Mouse (Mus musculus) cerebellum, postnatal 25 days (tissue): ENCODE measurements at regions not wholly inside any gene's neighbourhood (a gene's known extent, or its start where the extent isn't known, plus 50 kb on each side); places are given as distances from the start of the nearest gene placed in this dataset.

Source experiments
- DNase-seq, 2 experiments: peaks; one replicate each; pipeline ENCODE4 v3.0.0; 2021; ENCODE audit warnings: mixed read lengths in 2 of 2

- DNase-seq = peak in 1 of 2 experiments; percentile 3
Measured at GRCm38 (mm10) chr12:118650483-118651160, 195.5 kb upstream of the Sp8 start.

DNA sequence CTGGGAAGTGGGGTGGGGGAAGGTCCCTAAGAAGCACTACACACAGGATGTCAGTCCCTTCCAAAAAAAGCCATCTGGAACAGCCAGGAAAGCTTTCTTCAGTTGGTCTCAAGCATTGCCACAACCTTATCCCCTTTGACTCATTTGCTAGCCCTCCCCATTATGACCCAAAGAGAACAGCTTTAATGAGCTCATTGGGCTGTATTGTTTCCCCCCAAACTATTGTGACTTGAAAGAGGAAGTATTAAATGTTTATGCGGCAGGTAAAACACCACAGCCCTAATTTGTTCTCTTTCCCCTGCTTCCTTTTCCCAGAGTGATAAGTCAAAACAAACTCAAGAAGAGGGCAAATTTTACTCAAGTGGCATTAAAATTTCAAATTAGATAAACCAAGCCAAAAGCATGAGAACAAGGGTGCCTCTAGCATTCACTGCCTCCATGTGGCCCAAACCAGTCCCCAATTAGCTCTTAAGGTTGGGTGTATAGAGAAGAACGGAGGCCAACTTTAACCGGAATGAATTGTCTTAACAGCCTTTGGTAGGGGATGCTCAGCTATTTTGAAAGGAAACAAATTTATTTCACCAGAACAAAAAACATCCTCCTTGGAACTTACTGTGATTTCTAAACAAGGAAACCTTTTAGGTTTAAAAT lies 196.7 kb upstream of the Sp8 start:
- no peak for DNase-seq

- no peak for DNase-seq
Measured at GRCm38 (mm10) chr12:118648673-118649072, 197.5 kb upstream of the Sp8 start.

GRCm38 (mm10) chr12:118647270-118648042 lies 198.7 kb upstream of the Sp8 start:
- no peak for DNase-seq

DNA sequence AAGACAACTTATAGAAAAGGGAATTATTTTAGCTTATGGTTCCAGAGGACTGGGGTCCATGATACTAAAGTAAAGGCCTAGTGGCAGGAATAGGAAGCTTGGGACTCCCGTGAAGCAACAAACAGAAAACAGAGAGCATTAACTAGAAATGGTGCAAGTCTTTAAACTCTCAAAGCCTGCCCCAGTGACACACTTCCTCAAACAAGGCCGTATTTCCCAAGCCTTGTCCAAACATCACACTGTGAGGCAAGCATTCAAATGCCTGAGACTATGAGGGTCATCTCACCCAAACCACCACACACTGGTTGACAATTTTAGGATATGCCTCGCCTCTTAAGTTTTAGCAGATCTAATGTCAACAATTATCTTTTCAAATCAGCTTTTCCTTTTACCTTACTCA lies 205.2 kb upstream of the Sp8 start:
- DNase-seq = no peak

- no peak for DNase-seq
Measured at GRCm38 (mm10) chr12:118637214-118637613, 208.9 kb upstream of the Sp8 start.

- no peak for DNase-seq
Measured at GRCm38 (mm10) chr12:118635456-118635855, 210.7 kb upstream of the Sp8 start.

DNA sequence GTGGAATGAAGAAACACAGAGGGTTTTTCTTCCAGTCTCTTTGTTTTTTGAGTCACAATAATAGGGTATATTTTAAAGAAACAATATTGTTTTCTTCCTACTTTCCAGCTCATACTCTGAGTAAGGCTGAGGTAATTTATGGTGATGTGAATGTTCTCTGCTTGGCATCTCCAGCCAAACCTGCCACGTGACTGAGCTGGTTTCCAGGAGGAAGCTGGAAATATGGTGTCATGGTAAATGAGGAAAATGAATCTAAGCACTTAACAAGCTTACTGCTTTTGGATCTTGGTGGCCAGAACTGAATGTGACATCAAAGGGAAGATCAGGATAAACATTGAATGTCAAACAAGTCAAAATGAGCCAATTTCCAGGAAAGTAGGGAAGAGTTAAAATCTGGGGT lies 215.8 kb upstream of the Sp8 start:
- DNase-seq = no peak

GRCm38 (mm10) chr12:118621697-118622485 lies 224.2 kb upstream of the Sp8 start:
- no peak for DNase-seq

DNA sequence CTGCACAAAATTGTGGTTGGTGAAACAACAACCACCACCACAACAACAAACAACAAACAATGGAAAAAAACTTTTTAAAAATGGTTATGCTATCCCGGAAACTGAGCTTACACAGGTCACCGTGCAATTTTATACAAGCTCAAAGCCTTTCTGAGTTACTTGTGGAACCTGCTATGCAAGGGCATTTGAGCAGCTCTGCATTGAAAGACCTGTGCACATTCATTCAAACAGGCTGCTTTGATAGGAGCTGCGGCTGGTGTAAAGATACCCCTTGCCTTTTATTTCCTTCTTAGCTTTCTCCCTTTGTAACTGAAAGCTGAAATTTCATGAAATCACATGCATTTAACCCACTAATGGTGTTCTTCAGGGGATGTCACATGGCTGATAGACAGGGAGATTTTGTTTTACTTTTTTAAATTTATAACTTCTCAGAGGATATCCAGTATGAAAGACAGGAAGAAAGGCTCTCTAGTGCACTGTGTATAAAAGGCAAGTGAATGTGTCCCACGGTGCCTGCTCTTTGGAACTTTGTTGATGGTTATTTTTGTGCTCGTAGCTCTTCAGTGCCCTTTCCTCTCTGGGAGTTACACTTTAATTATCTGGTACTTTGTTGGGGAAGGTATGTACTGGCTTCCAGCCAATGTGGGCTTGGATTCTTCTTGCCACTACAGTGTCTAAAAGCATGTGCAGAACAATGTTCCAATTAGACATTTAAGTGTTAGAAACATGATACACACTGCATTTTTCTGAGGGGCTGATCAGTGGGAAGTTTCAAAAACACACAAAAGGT lies 225.1 kb upstream of the Sp8 start:
- DNase-seq = no peak

DNA sequence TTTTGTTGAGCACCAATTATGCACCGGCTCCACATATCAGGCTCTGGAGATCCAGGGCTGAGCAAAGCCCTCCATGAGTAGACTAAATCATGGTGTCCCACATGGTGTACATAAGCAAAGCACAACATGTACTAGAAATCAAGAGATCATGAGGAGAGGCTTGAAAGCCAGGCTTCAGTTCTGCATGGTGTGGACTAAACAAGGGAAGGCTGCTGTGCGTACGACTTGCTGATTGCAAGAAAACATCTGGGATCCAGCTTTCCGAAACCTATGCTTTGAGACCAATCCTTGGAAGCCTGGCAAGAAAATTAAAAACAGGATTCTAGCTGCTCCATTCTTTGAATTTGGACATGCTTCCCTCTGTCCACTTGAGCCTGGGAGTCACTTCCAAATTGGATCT lies 249.1 kb upstream of the Sp8 start:
- DNase-seq = no peak

GRCm38 (mm10) chr12:118594781-118595574 lies 251.2 kb upstream of the Sp8 start:
- DNase-seq = no peak

DNA sequence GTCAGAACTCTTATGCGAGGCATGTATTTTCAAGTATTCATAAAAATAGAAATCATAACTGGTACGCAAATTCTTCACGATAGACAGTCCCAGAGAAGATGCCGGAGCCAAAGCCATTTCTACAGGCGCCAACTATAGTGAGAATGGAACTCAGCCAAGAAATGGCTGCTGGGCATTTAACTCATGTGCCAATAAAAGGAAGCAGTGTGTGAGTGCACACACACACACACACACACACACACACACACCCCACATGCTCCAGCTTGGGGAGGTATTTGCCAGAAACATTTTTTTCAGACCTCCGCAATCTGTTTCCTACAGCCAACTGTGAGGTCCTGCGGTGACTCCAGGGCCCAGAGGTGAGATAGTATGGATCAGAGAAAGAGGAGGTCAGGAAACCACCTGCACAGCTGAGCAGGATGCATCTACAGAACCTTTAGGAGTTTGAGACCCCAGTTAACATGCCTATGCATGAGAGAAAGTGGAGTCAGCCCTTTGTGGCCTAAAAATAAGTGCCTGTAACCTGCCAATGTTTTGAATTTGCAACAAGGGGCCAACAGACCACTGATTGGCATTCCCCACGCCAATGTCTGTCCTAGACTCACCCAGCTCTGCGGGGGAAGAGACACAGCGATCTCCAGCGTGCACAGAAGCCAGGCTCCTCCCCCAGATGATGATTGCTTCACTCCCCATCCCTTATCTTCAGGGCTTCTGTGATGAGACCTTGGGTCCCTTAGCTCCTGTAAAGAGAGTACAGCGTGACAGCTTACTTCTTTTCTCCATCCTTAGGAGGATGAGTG lies 262.1 kb upstream of the Sp8 start:
- peak; percentile 17 to 51 for DNase-seq

DNA sequence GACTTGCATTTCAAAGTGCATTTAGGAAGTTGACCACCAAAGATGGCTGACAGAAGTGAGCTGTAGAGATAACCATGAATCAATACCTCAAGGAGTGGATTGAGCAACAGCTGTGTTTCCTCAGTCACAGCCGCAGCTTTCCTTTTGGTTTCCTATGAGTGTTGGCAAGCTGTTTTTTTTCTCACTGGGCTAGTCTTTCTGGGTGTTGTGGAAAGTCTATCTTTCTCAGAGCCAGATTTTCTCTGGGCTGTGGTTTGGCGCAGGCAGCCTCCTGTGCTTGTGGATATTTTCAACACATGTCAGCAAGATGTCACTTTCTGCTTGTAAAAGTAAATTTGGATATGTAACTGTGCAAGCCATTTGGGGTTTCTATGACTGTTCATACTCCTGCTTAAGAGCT lies 268.6 kb upstream of the Sp4 start:
- DNase-seq = no peak

DNA sequence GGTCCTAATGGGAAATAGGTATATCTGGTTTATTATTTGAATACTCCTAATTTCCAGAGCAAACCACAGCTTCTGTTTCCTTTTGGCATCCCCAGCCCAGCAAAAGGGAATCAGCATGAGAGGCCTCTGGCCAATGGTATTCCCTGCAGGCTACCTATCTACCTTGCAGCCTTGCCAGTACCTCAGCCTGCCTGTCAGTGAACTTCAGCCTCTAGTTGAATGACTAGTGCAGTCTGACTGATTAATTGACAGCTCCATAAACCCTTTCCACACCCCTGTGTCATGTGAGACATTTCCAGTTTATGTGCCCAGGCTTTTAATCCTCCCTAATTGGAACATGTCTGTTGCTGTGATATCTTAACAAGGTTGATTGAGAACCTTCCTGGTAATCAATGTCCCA lies 265.4 kb upstream of the Sp4 start:
- no peak for DNase-seq

DNA sequence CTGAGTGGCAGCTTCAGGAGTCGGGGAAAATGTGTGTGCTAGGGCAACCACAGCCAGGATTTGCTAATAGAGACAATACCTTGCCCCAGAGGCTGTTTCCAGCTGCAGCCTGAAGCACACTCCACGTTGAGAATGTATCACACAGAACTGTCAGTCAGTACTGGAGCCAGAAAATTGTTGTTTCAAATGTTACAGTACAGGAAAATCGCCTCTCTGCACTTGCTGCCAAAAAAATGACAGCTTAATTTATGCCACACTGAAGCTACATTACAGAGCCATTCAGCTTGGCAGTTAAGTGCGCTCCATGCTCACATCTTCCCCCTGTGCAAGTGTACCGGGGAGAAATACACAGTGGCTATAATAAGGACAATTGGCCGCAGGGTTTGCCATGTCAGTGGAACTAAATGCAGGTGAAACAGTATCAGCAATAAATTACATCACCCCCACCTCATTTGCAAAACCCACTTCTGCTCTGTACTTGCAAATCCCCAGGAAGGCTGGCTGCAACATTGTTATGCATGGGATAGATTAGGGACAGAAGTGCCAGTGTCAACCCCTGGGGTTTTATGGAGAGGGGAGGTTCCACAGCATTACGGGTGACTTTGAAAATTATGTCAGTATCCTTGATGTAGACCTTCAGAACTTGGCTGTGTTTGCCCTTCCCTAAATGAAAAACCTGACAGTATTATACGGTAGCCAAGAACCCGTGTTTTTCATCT lies 263.3 kb upstream of the Sp4 start:
- no peak for DNase-seq

DNA sequence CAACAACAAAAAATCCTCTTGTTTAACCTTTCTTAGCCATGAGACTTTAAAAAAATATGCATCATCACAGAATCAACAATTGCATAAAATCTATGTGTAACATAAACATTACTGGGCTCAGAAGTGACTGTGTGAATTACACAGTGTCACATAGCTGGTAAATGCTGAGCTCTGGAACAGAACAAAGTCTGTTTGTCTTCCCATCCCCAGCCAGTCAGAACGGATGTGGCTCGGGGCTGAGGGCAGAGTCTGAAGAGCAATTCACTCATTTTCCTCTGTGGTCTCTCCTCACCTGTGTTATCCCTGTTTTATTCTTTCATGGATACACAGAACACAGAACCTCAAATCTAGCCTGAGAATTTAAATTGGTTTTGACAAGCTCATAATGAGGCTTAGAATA lies 261.0 kb upstream of the Sp4 start:
- no peak for DNase-seq

- DNase-seq = no peak
Measured at GRCm38 (mm10) chr12:118549071-118549470, 247.8 kb upstream of the Sp4 start.

- no peak for DNase-seq
Measured at GRCm38 (mm10) chr12:118540336-118540735, 239.1 kb upstream of the Sp4 start.

- peak in 1 of 2 experiments; percentile 4 for DNase-seq
Measured at GRCm38 (mm10) chr12:118530514-118530913, 229.3 kb upstream of the Sp4 start.
